In the genomic region with DNA sequence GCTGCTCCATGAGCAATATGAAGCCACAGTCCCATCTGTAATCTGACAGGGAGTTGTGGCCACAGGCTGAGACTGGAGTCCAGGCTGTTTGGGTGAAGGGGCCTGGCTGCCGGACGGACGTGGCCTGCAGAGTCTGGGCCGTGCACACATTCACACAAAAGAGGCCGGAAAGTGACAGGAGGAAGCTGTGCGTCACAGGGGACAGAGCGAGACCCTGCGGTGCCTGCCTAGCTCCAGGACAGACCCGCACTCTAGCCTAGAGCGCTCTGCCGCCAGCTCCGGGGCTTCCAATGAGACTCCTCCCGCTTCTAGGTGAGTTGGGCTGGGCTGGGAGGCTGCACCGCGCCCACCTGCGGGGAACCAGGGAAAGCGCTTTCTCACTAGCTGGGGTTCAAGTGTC, we compare ENCODE assay signal across 8 mouse cellular contexts. TPM values are rescaled to one million over a fixed set of nuclear protein-coding genes. Genes with fewer than 3 reads are reported as not detected.
A peak's percentile ranks its signal among the peaks of the same experiment; 100 is the strongest.
DNase-seq lines count a peak whose midpoint lies in the region; ATAC-seq and TF ChIP-seq lines count a peak whose summit lies in the region.

A gene (plus strand): TSS at position 195 of the 400 bp plus-strand sequence.

- no peaks in the 10 kb centered on the region for H3K79me2 ChIP-seq in liver, adult 2 months (ENCODE audit: control insufficient read depth, insufficient read depth, low read length)

- no peaks in the 10 kb centered on the region for H3K9me3 ChIP-seq in embryonic facial prominence, embryonic 11.5 days (replicated peaks; ENCODE audit: control insufficient read depth, low read length)
- H3K9me3 ChIP-seq in midbrain, embryonic 15.5 days: no peaks in the 10 kb centered on the region

- no peak for TF ChIP-seq CTCF in kidney, adult 2 months (conservative IDR thresholded peaks at IDR 0.05; ENCODE audit: insufficient read depth, insufficient read length, low read depth, low read length)
- no peak for TF ChIP-seq CTCF in liver, adult 2 months (IDR thresholded peaks at IDR 0.05; ENCODE audit: low read depth, low read length)

- DNase-seq in adrenal gland, postnatal 10 days: peak; percentile 38
- peak; percentile 27 for DNase-seq in embryonic facial prominence, embryonic 11.5 days (ENCODE audit: low spot score)
- peak; percentile 53 to 74 for DNase-seq in heart, adult 9 months (ENCODE audit: low spot score in 2 of 2)
- DNase-seq in kidney, adult 2 months: peak; percentile 79
- no peak for DNase-seq in liver, adult 2 months (ENCODE audit: extremely low read depth, low read depth, low spot score)
- DNase-seq in T-cell, adult 2 months (ENCODE audit: low spot score): no peak
- DNase-seq in MN1 (ENCODE audit: low spot score): no peak

- 3% methylated on average over 15 of the region's 17 CpGs for WGBS in embryonic facial prominence, embryonic 11.5 days
- WGBS in kidney, adult 2 months: 5% methylated on average over 17 of the region's 17 CpGs
- WGBS in liver, adult 2 months: 3% methylated on average over 17 of the region's 17 CpGs
- WGBS in midbrain, embryonic 15.5 days: 3% methylated on average over 17 of the region's 17 CpGs

- H3K4me3 ChIP-seq in embryonic facial prominence, embryonic 11.5 days (ENCODE audit: low read depth, low read length): peak within 1 kb of the TSS; percentile 23
- H3K4me3 ChIP-seq in kidney, adult 2 months (ENCODE audit: insufficient read depth, low read depth, low read length): peak within 1 kb of the TSS; percentile 53
- peak within 1 kb of the TSS; percentile 62 for H3K4me3 ChIP-seq in liver, adult 2 months (ENCODE audit: insufficient read depth, low read depth, low read length)
- peak within 1 kb of the TSS; percentile 18 for H3K4me3 ChIP-seq in midbrain, embryonic 15.5 days

- peak within 1 kb of the TSS; percentile 38; the same call in 1 of the 2 replicates for H3K9ac ChIP-seq in embryonic facial prominence, embryonic 11.5 days (replicated peaks; ENCODE audit: low read length)
- peak within 1 kb of the TSS; percentile 43 for H3K9ac ChIP-seq in liver, adult 2 months (ENCODE audit: low read depth, low read length)
- no peak within 1 kb of the TSS for H3K9ac ChIP-seq in midbrain, embryonic 15.5 days

- no peaks in the 10 kb centered on the region for H3K27me3 ChIP-seq in embryonic facial prominence, embryonic 11.5 days (ENCODE audit: control insufficient read depth, insufficient read depth, low read length)
- H3K27me3 ChIP-seq in kidney, adult 2 months (replicated peaks; ENCODE audit: control insufficient read depth, insufficient read depth, low read length): no peaks in the 10 kb centered on the region
- no peaks in the 10 kb centered on the region for H3K27me3 ChIP-seq in liver, adult 2 months (ENCODE audit: control insufficient read depth, insufficient read depth, low read length)
- no peaks in the 10 kb centered on the region for H3K27me3 ChIP-seq in midbrain, embryonic 15.5 days (replicated peaks)

- H3K4me2 ChIP-seq in embryonic facial prominence, embryonic 11.5 days (ENCODE audit: low read depth, low read length): peak within 1 kb of the TSS; percentile 49
- H3K4me2 ChIP-seq in midbrain, embryonic 15.5 days: peak within 1 kb of the TSS; percentile 39

- H3K36me3 ChIP-seq in embryonic facial prominence, embryonic 11.5 days (replicated peaks; ENCODE audit: control insufficient read depth, insufficient read depth, low read depth, low read length): no peaks in the 10 kb centered on the region
- no peaks in the 10 kb centered on the region for H3K36me3 ChIP-seq in kidney, adult 2 months (ENCODE audit: control insufficient read depth, insufficient read depth, low read length)
- H3K36me3 ChIP-seq in liver, adult 2 months (ENCODE audit: control insufficient read depth, insufficient read depth, low read length): no peaks in the 10 kb centered on the region
- H3K36me3 ChIP-seq in midbrain, embryonic 15.5 days (replicated peaks): no peaks in the 10 kb centered on the region

- peak; percentile 72; the same call in 1 of the 2 replicates for ATAC-seq in embryonic facial prominence, embryonic 11.5 days (replicated peaks; ENCODE audit: insufficient number of reproducible peaks, low FRiP score, low TSS enrichment, low read depth)
- peak; percentile 54 for ATAC-seq in midbrain, embryonic 15.5 days (replicated peaks)

- peak; percentile 76 for TF ChIP-seq POLR2A in kidney, adult 2 months (IDR thresholded peaks at IDR 0.05; ENCODE audit: low read depth, low read length)
- TF ChIP-seq POLR2A in liver, adult 2 months (IDR thresholded peaks at IDR 0.05; ENCODE audit: extremely low read depth, insufficient read depth, low read length): no peak

- no peak within 1 kb of the TSS for H3K27ac ChIP-seq in embryonic facial prominence, embryonic 11.5 days (replicated peaks; ENCODE audit: low read depth, low read length)
- H3K27ac ChIP-seq in kidney, adult 2 months (ENCODE audit: insufficient read depth, low read depth, low read length): peak within 1 kb of the TSS; percentile 87
- H3K27ac ChIP-seq in liver, adult 2 months (replicated peaks; ENCODE audit: insufficient read depth, low read depth, low read length): peak within 1 kb of the TSS; percentile 87
- H3K27ac ChIP-seq in midbrain, embryonic 15.5 days: no peak within 1 kb of the TSS

- H3K4me1 ChIP-seq in embryonic facial prominence, embryonic 11.5 days (ENCODE audit: control insufficient read depth, insufficient read depth, low read length): no peaks in the 10 kb centered on the region
- H3K4me1 ChIP-seq in kidney, adult 2 months (ENCODE audit: control insufficient read depth, insufficient read depth, low read length): no peaks in the 10 kb centered on the region
- no peaks in the 10 kb centered on the region; the same call in 1 of the 2 replicates for H3K4me1 ChIP-seq in liver, adult 2 months (ENCODE audit: control insufficient read depth, insufficient read depth, low read length)
- H3K4me1 ChIP-seq in midbrain, embryonic 15.5 days: no peaks in the 10 kb centered on the region

RNA-seq across cellular contexts. Expression of the gene that starts here (rescaled TPM):
- total RNA-seq in adrenal gland, postnatal 10 days (2021): 10 to 100 TPM; 53.9 to 57.3 TPM
- polyA plus RNA-seq in embryonic facial prominence, embryonic 11.5 days (2014; fragmentation: Nextera tagmentation; extraction: Ambion mirVana): 6.4 and 6.7 TPM in 2 replicates
- polyA plus RNA-seq in kidney, adult 2 months (2012; rRNA removed): 27.1 and 35.1 TPM in 2 replicates
- 16.7 and 17.9 TPM in 2 replicates for total RNA-seq in liver, adult 2 months (2014; rRNA removed)
- polyA plus RNA-seq in liver, adult 2 months (2012; rRNA removed): 2.4 and 2.7 TPM in 2 replicates
- polyA plus RNA-seq in midbrain, embryonic 15.5 days (2015; fragmentation: Nextera tagmentation; extraction: Ambion mirVana): 14.0 and 15.0 TPM in 2 replicates

Comparison
In these comparisons a context has a peak if more than half of its experiments do, and no peak if none do; other contexts are left out.
1. DNase-seq: peak in adrenal gland, postnatal 10 days (single experiment), embryonic facial prominence, embryonic 11.5 days (single experiment), heart, adult 9 months (2 of 2) and kidney, adult 2 months (single experiment); none in liver, adult 2 months (single experiment), T-cell, adult 2 months (single experiment) and MN1 (single experiment).
2. H3K27ac ChIP-seq: peak in kidney, adult 2 months (single experiment) and liver, adult 2 months (single experiment); none in embryonic facial prominence, embryonic 11.5 days (single experiment) and midbrain, embryonic 15.5 days (single experiment).
3. Peak in every context shown above with its lines, with median percentiles within 50 percentile points of each other: H3K4me3 ChIP-seq.